Mouse (Mus musculus) layer of hippocampus, postnatal 36 days (tissue): Measurements from ENCODE around the gene Pdgfb. TPM values are rescaled to one million over a fixed set of nuclear protein-coding genes. Genes with fewer than 3 reads are reported as not detected.

Source experiments
- DNase-seq, 2 experiments: peaks; one replicate each; pipeline ENCODE4 v3.0.0; 2022
- microRNA-seq, 2 experiments: library from miRNA; unstranded; fragments of <30 nt; microRNA quantifications; one replicate each; pipeline ENCODE4 v1.2.0; 2021
- total RNA-seq, 2 experiments: library from RNA; stranded (reverse); gene quantifications; 2 replicates each; pipeline ENCODE4 v1.2.3; 2021

Gene Pdgfb
- total RNA-seq, 2 experiments from 2014 or later = 27.3 to 27.6 TPM

GRCm38 (mm10) chr15:79952504-79953231, 62.1 kb downstream of the Pdgfb start:
- DNase-seq = no peak

- DNase-seq = no peak
These were observed 62.9 kb downstream of the Pdgfb start for GRCm38 (mm10) chr15:79951730-79952503.

GRCm38 (mm10) chr15:79951226-79951625, 63.6 kb downstream of the Pdgfb start:
- DNase-seq = no peak

GRCm38 (mm10) chr15:79950250-79951025, 64.3 kb downstream of the Pdgfb start:
- no peak for DNase-seq

- DNase-seq = no peak
These were observed 67.1 kb downstream of the Pdgfb start for GRCm38 (mm10) chr15:79947681-79948080.

GRCm38 (mm10) chr15:79946790-79947189, 68.0 kb downstream of the Pdgfb start:
- DNase-seq = no peak

- DNase-seq = peak; percentile 83 to 88
These were observed 68.8 kb downstream of the Pdgfb start for GRCm38 (mm10) chr15:79946022-79946421.

Small RNA genes within 50 kb of the gene (microRNA-seq; reads per million reads assigned to microRNA genes)
- gene Mir7213 = 0 to 1.3 reads per million in 2 experiments

Other genes starting within 250 kb of the Pdgfb start
- gene Dnal4, start 237.1 kb downstream of the Pdgfb start, total RNA-seq = 10 to 100 TPM; 52.4 to 53.3 TPM
- gene Nptxr, start 210.2 kb downstream of the Pdgfb start, total RNA-seq = 100 to 1,000 TPM; 729 to 800 TPM
- 10 to 100 TPM in 1 of 2 experiments, 1 to 10 TPM in 1; 5.8 to 10.8 TPM for gene Npcd, start 180.7 kb downstream of the Pdgfb start, total RNA-seq
- gene Cbx6, start 180.3 kb downstream of the Pdgfb start, total RNA-seq = 100 to 1,000 TPM; 335 to 366 TPM
- 1 to 10 TPM; 3.9 to 6.7 TPM for gene Apobec3, start 123.3 kb downstream of the Pdgfb start, total RNA-seq
- 10 to 100 TPM; 40.4 to 44.8 TPM for gene Cbx7, start 43.9 kb downstream of the Pdgfb start, total RNA-seq
- 100 to 1,000 TPM; 341 to 377 TPM for gene Syngr1, start 76.4 kb upstream of the Pdgfb start, total RNA-seq
- 100 to 1,000 TPM; 497 to 547 TPM for gene Rpl3, start 76.9 kb upstream of the Pdgfb start, total RNA-seq
- gene Tab1, start 118.2 kb upstream of the Pdgfb start, total RNA-seq = 10 to 100 TPM; 23.9 to 24.0 TPM
- gene Mgat3, start 158.7 kb upstream of the Pdgfb start, total RNA-seq = 100 to 1,000 TPM; 109 to 112 TPM
- gene Mief1, start 219.0 kb upstream of the Pdgfb start, total RNA-seq = 10 to 100 TPM; 30.8 to 32.4 TPM
- gene AC140267.1, start 220.9 kb upstream of the Pdgfb start, total RNA-seq = 10 to 100 TPM; 12.5 to 21.9 TPM
- gene Atf4, start 240.2 kb upstream of the Pdgfb start, total RNA-seq = 10 to 100 TPM; 94.7 to 95.9 TPM
- 10 to 100 TPM; 35.8 to 37.5 TPM for gene Rps19bp1, start 249.3 kb upstream of the Pdgfb start, total RNA-seq